Mouse (Mus musculus): Measurements from ENCODE around the gene Top2a. TPM values are rescaled to one million over a fixed set of nuclear protein-coding genes. Genes with fewer than 3 reads are reported as not detected.
A peak's percentile ranks its signal among the peaks of the same experiment; 100 is the strongest.

Top2a gene
- polyA plus RNA-seq, 1 experiment from 2014 or later: 476 TPM

DNA sequence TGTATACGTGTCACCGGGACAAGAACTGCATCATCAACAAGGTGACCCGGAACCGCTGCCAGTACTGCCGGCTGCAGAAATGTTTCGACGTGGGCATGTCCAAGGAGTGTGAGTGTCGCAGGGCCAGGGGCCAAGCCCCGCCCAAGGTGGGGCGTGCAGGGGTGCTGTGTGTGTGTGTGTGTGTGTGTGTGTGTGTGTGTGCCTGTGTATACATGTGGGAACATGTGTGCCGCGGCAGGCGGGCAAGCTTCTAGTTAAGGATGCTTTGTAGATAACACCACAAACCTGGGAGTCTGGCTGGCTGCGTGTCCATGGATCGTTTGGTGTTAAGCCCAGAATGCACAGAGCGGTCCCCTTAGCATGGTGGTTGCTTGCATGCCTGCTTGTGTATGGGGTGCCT lies 55.9 kb downstream of the Top2a start:
- DNase-seq (ENCODE audit: low spot score) (peak; percentile 51), ATAC-seq (replicated peaks; ENCODE audit: low FRiP score) (no peak)
- 82% methylated on average over 16 of the region's 16 CpGs for WGBS
- H3K9ac ChIP-seq (ENCODE audit: low read length): no peak overlapping the region; the same call in 1 of the 2 replicates
- no peaks in the 10 kb centered on the region for H3K27me3 ChIP-seq (ENCODE audit: control insufficient read depth, insufficient read depth, low read length)
- no peaks in the 10 kb centered on the region for H3K9me3 ChIP-seq (ENCODE audit: control insufficient read depth, low read length)
- peaks cover 78% of the 10 kb centered on the region for H3K4me1 ChIP-seq (replicated peaks; ENCODE audit: control insufficient read depth, insufficient read depth, low read length)
- no peak overlapping the region for H3K4me3 ChIP-seq (ENCODE audit: low read depth, low read length)
- peak overlapping the region; percentile 43; the same call in 1 of the 2 replicates for H3K4me2 ChIP-seq (ENCODE audit: low read depth, low read length, severe bottlenecking)
- peak overlapping the region; percentile 86 for H3K27ac ChIP-seq (ENCODE audit: low read depth, low read length)
- no peaks in the 10 kb centered on the region; the same call in 1 of the 2 replicates for H3K36me3 ChIP-seq (ENCODE audit: control insufficient read depth, insufficient read depth, low read length)

DNA sequence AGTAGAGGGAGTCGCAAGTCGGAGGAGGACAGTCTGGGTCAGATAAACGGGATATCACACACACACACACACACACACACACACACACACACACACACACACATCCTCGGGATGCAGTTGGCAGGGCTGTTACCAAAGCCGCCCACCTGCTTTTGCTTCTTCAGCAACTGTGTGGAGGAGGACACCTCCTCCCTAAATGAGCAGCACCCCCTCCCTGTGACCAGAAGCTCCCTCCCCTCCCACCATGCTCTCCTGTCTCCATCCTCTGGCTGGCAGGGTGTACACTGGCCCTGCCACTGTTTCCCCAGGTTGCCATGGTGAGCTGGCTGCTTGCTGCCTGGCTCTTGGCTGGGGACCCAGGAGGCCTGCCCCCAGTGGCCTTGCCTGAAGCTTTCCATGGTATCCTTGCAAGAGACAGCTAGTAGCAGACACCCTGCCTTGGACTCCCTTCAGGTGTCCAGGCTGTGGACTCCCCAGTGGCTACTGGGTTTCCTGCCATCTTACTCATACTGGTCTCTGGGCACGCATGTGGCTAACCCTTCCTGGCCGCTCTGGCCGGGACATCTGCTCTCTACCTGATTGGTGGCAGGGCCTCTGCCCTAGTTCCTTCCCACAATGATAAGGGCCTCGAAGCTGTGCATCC lies 57.4 kb downstream of the Top2a start:
- Histone ChIP-seq H3K4me1 (replicated peaks; ENCODE audit: control insufficient read depth, insufficient read depth, low read length) (peaks cover 91% of the 10 kb centered on the region), H3K9ac (ENCODE audit: low read length) (no peak overlapping the region), H3K27me3 (ENCODE audit: control insufficient read depth, insufficient read depth, low read length) (peaks cover 11% of the 10 kb centered on the region), H3K4me2 (ENCODE audit: low read depth, low read length, severe bottlenecking) (no peak overlapping the region), H3K36me3 (ENCODE audit: control insufficient read depth, insufficient read depth, low read length) (no peaks in the 10 kb centered on the region; the same call in 1 of the 2 replicates), H3K4me3 (ENCODE audit: low read depth, low read length) (no peak overlapping the region), H3K27ac (ENCODE audit: low read depth, low read length) (peak overlapping the region; percentile 14; the same call in 1 of the 2 replicates), H3K9me3 (ENCODE audit: control insufficient read depth, low read length) (no peaks in the 10 kb centered on the region)
- ATAC-seq (replicated peaks; ENCODE audit: low FRiP score) (no peak), DNase-seq (ENCODE audit: low spot score) (peak; percentile 71)
- 45% methylated on average over 9 of the region's 9 CpGs for WGBS

DNA sequence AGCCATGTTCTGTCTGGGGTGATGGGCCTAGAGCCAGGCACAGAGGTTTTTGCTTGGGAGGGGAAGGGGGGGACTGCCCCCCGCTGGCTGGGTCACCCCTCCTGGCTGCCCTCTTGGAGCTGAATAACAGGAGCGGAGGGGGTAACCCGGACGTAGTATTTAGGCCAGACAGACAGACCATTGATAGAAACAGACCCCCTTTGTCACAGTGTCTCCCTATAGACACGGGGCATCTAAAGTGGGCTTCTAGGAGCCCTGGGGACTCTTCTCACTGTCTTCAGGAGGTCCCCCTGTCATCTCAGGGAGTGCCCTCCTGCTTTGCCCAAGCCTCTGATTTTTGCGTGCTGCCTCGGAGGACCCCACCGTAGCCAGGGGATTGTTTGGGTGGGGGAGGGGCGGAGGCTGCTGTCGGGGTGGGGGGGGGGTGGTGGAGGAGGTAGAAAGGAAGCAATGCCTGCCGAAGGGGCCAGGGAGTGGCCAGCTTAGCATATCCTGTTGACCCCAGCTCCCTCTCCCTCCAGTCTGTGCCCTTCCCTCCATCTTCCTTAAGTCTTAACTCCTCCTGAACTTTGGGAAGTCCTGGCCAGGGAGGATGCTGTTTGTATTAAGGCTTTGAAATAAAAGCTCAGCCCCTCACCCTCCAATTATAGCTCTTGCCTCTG lies 58.4 kb downstream of the Top2a start:
- Histone ChIP-seq H3K9me3 (ENCODE audit: control insufficient read depth, low read length) (no peaks in the 10 kb centered on the region), H3K36me3 (ENCODE audit: control insufficient read depth, insufficient read depth, low read length) (no peaks in the 10 kb centered on the region; the same call in 1 of the 2 replicates), H3K4me3 (ENCODE audit: low read depth, low read length) (no peak overlapping the region), H3K9ac (ENCODE audit: low read length) (peak overlapping the region; percentile 41; the same call in 1 of the 2 replicates), H3K4me1 (replicated peaks; ENCODE audit: control insufficient read depth, insufficient read depth, low read length) (peaks cover 91% of the 10 kb centered on the region), H3K27me3 (ENCODE audit: control insufficient read depth, insufficient read depth, low read length) (peaks cover 19% of the 10 kb centered on the region), H3K27ac (ENCODE audit: low read depth, low read length) (peak overlapping the region; percentile 21; the same call in 1 of the 2 replicates), H3K4me2 (ENCODE audit: low read depth, low read length, severe bottlenecking) (peak overlapping the region; percentile 100; the same call in 1 of the 2 replicates)
- DNase-seq (ENCODE audit: low spot score) (peak; percentile 57), ATAC-seq (replicated peaks; ENCODE audit: low FRiP score) (no peak)
- 4% methylated on average over 11 of the region's 11 CpGs for WGBS

DNA sequence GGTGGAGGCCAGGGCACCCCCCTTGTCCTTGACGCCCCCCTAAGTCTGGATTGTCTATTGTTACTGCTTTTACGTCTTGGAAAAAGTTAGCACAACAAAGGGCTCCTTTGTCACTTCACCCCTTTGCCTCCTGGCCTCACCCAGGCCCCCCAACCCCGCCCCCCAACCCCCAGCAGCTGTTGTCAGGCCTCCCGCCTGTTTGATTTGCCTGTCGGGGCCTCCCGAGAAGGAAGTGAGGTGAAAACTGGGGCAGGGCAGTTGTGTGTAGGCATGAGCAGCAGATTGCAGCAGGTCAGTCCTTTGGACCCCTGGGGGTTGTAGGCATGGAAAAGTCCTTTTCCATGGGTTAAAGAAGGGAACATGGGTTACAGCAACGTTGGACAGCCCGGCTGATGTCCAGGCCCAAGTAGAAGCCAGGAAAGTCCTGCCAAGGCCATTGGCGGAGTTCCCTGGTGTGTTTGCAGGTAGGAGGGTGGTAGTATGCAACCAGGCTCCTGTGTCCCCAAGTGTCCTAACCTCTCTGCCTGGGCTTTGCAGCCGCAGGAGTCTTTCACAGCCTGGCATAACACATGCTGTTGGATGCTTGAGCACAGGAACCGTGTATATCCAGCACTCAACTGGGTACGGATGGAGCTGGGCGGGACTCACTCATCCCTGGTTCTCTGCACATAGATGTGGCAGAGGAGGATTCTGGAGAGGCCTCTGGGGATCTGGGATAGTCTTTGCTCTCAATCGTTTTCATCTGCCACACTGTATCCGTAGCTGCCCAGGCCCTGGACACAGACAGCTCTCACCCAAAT lies 59.2 kb downstream of the Top2a start:
- Histone ChIP-seq H3K4me3 (ENCODE audit: low read depth, low read length) (no peak overlapping the region), H3K4me1 (replicated peaks; ENCODE audit: control insufficient read depth, insufficient read depth, low read length) (peaks cover 85% of the 10 kb centered on the region), H3K27me3 (ENCODE audit: control insufficient read depth, insufficient read depth, low read length) (peaks cover 19% of the 10 kb centered on the region), H3K27ac (ENCODE audit: low read depth, low read length) (peak overlapping the region; percentile 26; the same call in 1 of the 2 replicates), H3K9me3 (ENCODE audit: control insufficient read depth, low read length) (no peaks in the 10 kb centered on the region), H3K4me2 (ENCODE audit: low read depth, low read length, severe bottlenecking) (peak overlapping the region; percentile 100), H3K36me3 (ENCODE audit: control insufficient read depth, insufficient read depth, low read length) (no peaks in the 10 kb centered on the region), H3K9ac (ENCODE audit: low read length) (peak overlapping the region; percentile 44)
- peak; percentile 58 for DNase-seq (ENCODE audit: low spot score)
- ATAC-seq (replicated peaks; ENCODE audit: low FRiP score): no peak
- 22% methylated on average over 15 of the region's 15 CpGs for WGBS

DNA sequence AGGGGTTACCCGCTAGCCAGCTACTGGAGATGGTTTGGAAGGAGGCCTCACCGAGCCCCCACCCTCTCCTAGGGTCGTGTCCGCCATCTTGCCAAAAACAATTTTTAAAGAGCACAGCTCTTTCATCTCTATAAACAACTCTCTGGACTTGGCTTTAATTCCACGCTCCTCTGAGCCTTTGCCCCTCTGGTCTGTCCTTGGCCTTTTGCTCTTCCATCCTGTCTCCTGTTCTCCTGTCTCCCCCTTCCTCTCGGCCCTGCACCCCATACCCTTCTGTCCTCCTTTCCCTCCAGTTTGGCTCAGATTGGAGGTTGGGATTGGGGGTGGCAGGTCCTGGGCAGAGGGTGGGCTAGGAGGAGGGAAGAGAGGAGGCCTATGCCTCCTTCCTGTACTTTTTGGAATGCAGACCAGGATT lies 59.8 kb downstream of the Top2a start:
- peak overlapping the region; percentile 44 for H3K9ac ChIP-seq (ENCODE audit: low read length)
- peak; percentile 40 for DNase-seq (ENCODE audit: low spot score)
- no peaks in the 10 kb centered on the region for H3K9me3 ChIP-seq (ENCODE audit: control insufficient read depth, low read length)
- peaks cover 19% of the 10 kb centered on the region for H3K27me3 ChIP-seq (ENCODE audit: control insufficient read depth, insufficient read depth, low read length)
- H3K36me3 ChIP-seq (ENCODE audit: control insufficient read depth, insufficient read depth, low read length): no peaks in the 10 kb centered on the region
- H3K4me3 ChIP-seq (ENCODE audit: low read depth, low read length): peak overlapping the region; percentile 35; the same call in 1 of the 2 replicates
- H3K27ac ChIP-seq (ENCODE audit: low read depth, low read length): peak overlapping the region; percentile 31; the same call in 1 of the 2 replicates
- peak overlapping the region; percentile 100 for H3K4me2 ChIP-seq (ENCODE audit: low read depth, low read length, severe bottlenecking)
- ATAC-seq (replicated peaks; ENCODE audit: low FRiP score): no peak
- 26% methylated on average over 6 of the region's 6 CpGs for WGBS
- H3K4me1 ChIP-seq (replicated peaks; ENCODE audit: control insufficient read depth, insufficient read depth, low read length): peaks cover 85% of the 10 kb centered on the region

DNA sequence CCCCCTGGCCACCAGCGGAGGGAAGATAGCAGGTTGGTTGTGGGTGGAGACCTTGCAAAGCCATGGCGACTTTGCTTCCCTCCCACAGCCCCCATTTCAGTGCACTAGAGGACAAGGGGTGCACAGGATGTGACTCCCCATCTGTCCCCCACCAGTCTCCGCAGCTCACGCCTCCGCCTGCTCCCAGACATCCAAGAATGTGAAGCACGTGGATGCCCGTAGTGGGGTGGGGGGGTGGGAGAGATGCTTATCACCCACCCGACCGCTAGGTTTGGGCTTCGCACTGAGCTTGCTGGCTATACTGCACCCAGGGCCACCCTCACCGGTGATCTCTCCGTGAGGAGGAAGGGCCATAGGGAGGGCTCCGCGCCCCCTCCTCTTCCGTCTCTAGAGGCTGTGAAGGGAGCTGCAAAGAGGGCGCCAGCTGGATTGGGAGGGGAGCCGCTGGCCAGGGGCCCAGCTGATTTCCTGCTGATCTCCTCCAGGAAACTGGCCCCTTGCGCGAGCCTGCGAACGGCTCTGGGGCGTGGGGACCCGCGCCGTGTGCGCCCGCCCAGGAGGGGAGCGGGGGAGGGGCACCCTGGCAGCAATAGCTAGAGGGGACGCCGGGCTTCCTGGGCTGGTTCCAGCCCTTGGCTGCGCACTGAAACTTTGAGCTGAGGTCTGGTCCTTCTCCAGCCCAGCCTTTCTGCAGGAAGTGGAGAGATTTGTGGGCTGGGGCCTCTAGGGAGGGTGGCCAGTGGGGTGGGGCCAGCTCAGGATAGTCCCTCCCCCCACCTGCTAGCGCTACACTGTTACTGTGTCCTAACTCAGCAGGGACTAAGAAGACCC lies 60.6 kb downstream of the Top2a start:
- Histone ChIP-seq H3K27me3 (ENCODE audit: control insufficient read depth, insufficient read depth, low read length) (peaks cover 19% of the 10 kb centered on the region), H3K9me3 (ENCODE audit: control insufficient read depth, low read length) (no peaks in the 10 kb centered on the region), H3K27ac (ENCODE audit: low read depth, low read length) (peak overlapping the region; percentile 31; the same call in 1 of the 2 replicates), H3K4me2 (ENCODE audit: low read depth, low read length, severe bottlenecking) (peak overlapping the region; percentile 100), H3K36me3 (ENCODE audit: control insufficient read depth, insufficient read depth, low read length) (no peaks in the 10 kb centered on the region), H3K4me3 (ENCODE audit: low read depth, low read length) (peak overlapping the region; percentile 35), H3K9ac (ENCODE audit: low read length) (peak overlapping the region; percentile 61), H3K4me1 (replicated peaks; ENCODE audit: control insufficient read depth, insufficient read depth, low read length) (peaks cover 82% of the 10 kb centered on the region)
- WGBS: 2% methylated on average over 27 of the region's 32 CpGs
- DNase-seq (ENCODE audit: low spot score) (peak; percentile 74), ATAC-seq (replicated peaks; ENCODE audit: low FRiP score) (peak; percentile 16; the same call in 1 of the 2 replicates)

DNA sequence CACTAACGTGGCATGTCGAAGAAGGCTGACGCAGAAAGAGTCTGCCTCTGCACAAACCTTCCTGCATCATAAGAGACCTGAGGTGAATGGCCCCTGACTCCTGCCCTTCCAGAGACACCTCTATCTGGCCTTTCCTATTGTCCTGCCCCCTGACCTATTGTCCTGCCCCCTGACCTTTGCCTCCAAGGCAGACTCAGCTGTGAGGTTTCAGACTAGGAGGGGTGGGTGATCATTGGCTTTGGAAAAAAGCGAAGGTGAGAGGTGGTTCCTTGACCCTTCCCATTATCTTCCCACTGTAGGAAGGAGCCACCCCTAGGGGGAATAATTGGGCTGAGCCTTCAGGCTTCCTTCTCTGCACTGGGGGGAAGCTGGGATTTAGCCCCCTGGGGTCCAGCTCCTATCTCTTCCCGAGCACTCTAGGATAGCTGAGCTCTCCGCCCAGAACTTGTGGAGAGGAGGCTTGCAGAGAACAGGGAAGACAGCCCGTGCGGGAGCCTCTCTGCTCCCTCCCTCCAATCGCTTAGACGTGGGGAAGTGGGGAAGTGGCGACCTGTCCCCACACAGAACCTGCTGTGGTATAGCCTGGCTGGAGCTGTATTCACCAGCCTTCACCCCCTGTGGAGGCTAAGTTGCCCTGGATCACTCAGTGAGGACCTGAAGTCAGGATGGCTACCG lies 61.4 kb downstream of the Top2a start:
- Histone ChIP-seq H3K27ac (ENCODE audit: low read depth, low read length) (no peak overlapping the region), H3K36me3 (ENCODE audit: control insufficient read depth, insufficient read depth, low read length) (no peaks in the 10 kb centered on the region), H3K4me3 (ENCODE audit: low read depth, low read length) (peak overlapping the region; percentile 35), H3K4me2 (ENCODE audit: low read depth, low read length, severe bottlenecking) (peak overlapping the region; percentile 100), H3K27me3 (ENCODE audit: control insufficient read depth, insufficient read depth, low read length) (peaks cover 19% of the 10 kb centered on the region), H3K4me1 (replicated peaks; ENCODE audit: control insufficient read depth, insufficient read depth, low read length) (peaks cover 74% of the 10 kb centered on the region), H3K9me3 (ENCODE audit: control insufficient read depth, low read length) (no peaks in the 10 kb centered on the region), H3K9ac (ENCODE audit: low read length) (peak overlapping the region; percentile 61)
- DNase-seq (ENCODE audit: low spot score) (no peak), ATAC-seq (replicated peaks; ENCODE audit: low FRiP score) (no peak)
- 5% methylated on average over 12 of the region's 12 CpGs for WGBS
